Mouse (Mus musculus): ENCODE measurements at regions not wholly inside any gene's neighbourhood (a gene's known extent, or its start where the extent isn't known, plus 50 kb on each side); places are given as distances from the start of the nearest gene placed in this dataset.

DNA sequence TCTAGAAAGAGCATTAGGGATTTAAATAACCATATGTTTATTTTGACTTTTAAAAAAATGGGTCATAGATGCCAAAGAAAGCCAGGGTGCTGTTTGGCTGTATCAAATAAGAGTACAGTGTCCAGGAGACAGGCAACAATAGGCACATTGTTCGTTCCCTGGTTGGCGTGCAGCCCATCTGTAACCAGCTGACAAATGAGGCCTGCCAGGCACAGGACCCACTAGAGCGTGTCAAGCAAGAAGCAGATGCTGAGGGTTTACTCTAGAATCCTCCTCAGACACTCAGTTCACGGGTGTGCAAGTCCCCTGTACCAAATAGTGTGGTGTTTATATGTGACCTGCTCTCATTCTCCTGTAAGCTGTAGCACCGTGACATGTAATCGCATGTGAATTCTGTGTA is 86.2 kb upstream of the Nck2 start:
- no peaks in the 10 kb centered on the region for H3K36me3 ChIP-seq
- H3K9ac ChIP-seq, result no peak overlapping the region
- no peaks in the 10 kb centered on the region for H3K9me3 ChIP-seq
- H3K27ac ChIP-seq (replicated peaks), result peak overlapping the region; percentile 42; the same call in 1 of the 2 replicates
- H3K27me3 ChIP-seq, result no peaks in the 10 kb centered on the region
- 24% methylated on average over 6 of the region's 6 CpGs for WGBS
- ATAC-seq (ENCODE audit: low FRiP score, low read depth), result peak; percentile 89
- H3K4me1 ChIP-seq (replicated peaks), result peaks cover 19% of the 10 kb centered on the region
- H3K4me3 ChIP-seq, result no peak overlapping the region
- H3K4me2 ChIP-seq, result no peak overlapping the region

DNA sequence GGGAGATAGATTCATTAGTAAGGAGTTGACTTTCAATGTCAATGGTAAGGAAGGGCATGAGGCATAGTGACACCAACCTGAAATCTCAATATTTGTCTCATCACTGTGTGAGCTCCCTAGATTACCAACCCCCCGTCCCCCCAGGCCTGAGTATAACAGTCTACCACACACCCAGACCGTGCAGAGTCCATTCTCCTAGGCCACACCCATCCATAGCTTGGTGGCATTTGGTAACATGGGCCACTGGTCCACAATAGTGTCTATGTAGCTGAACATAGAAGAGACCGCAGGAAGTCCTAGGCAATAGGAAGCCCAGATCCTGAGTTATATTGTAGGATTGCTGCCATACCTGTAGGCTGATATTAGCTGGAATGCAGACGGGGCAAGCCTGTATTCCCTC is 84.7 kb upstream of the Nck2 start:
- Histone ChIP-seq H3K36me3 (no peaks in the 10 kb centered on the region), H3K9me3 (no peaks in the 10 kb centered on the region), H3K4me3 (no peak overlapping the region), H3K9ac (no peak overlapping the region), H3K4me2 (no peak overlapping the region), H3K4me1 (replicated peaks) (peaks cover 19% of the 10 kb centered on the region), H3K27me3 (no peaks in the 10 kb centered on the region), H3K27ac (replicated peaks) (no peak overlapping the region)
- 72% methylated on average over 4 of the region's 4 CpGs for WGBS
- ATAC-seq (ENCODE audit: low FRiP score, low read depth), result no peak

DNA sequence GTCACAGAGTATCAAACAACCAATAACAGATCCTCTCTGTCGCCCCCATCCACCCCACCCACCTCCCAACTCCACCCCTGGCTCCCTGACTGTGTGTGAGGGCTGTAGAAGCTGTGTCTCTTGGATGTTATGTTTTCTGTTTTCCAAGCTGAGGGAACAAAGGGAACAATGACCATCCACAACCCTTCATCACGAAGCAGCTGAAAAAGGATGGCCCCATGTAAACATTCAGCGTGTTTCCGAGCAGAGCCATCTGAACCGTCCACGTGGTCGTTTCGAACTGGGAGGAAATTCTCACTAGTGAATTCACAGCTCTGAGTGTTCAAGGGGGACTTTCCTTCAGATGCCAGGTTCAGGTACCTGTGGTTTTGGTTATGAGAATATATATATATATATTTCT is 84.1 kb upstream of the Nck2 start:
- Histone ChIP-seq H3K4me2 (0 out of 2 replicates have a peak overlapping the region, but pooled peaks have one; percentile 9), H3K4me3 (no peak overlapping the region), H3K9ac (no peak overlapping the region), H3K4me1 (replicated peaks) (peaks cover 19% of the 10 kb centered on the region), H3K36me3 (no peaks in the 10 kb centered on the region), H3K27ac (replicated peaks) (no peak overlapping the region), H3K9me3 (no peaks in the 10 kb centered on the region), H3K27me3 (no peaks in the 10 kb centered on the region)
- ATAC-seq (ENCODE audit: low FRiP score, low read depth), result no peak; the same call in 1 of the 2 replicates
- WGBS, result 24% methylated on average over 8 of the region's 8 CpGs

DNA sequence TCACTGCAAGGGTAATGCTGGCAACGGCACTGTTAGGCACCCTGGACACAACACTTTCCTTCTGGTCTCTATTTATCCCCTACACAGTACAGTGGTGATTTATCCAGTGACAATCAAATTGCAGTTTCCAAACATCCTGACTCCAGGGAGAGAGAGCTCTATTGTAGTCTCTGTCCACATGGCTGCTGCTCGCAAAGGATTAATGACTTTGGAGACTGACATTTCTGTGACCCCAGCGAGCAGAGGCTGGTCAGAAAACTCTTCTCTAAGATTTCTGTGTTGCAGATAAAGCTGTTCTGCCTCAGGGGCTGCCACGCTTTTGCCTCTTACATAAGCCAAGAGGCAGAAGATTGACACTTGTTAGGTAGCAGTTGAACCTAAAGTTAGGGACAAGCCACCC is 83.6 kb upstream of the Nck2 start:
- H3K9me3 ChIP-seq, result no peaks in the 10 kb centered on the region
- no peak overlapping the region for H3K9ac ChIP-seq
- H3K4me1 ChIP-seq (replicated peaks), result peaks cover 19% of the 10 kb centered on the region
- no peaks in the 10 kb centered on the region for H3K36me3 ChIP-seq
- H3K27ac ChIP-seq (replicated peaks), result no peak overlapping the region
- H3K27me3 ChIP-seq, result no peaks in the 10 kb centered on the region
- no peak; the same call in 1 of the 2 replicates for ATAC-seq (ENCODE audit: low FRiP score, low read depth)
- WGBS, result 7% methylated on average over 4 of the region's 4 CpGs
- H3K4me3 ChIP-seq, result no peak overlapping the region
- no peak overlapping the region for H3K4me2 ChIP-seq

DNA sequence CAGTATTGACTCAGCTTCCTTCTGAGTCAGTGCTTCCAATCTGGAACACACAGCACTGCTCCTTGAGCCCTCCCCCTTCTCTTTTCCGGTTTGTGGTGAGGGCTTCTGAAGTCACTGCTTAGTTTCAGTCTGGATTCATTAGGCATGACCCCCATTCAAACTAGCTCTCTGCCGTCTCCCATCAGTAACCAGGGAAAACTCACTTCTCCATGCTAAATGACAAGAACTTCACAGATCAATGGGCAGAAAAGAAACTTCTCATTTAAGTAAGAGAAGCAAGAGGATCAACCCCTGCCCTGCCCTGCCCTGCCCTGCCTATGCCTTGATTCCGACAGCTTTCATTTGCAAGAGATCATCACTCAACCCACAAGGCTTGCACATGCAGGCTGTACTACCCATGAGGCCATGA is 82.9 kb upstream of the Nck2 start:
- no peaks in the 10 kb centered on the region for H3K27me3 ChIP-seq
- H3K4me3 ChIP-seq, result no peak overlapping the region
- no peak overlapping the region for H3K9ac ChIP-seq
- peak; percentile 12; the same call in 1 of the 2 replicates for ATAC-seq (ENCODE audit: low FRiP score, low read depth)
- no peaks in the 10 kb centered on the region for H3K9me3 ChIP-seq
- no peaks in the 10 kb centered on the region for H3K36me3 ChIP-seq
- H3K4me1 ChIP-seq (replicated peaks), result peaks cover 19% of the 10 kb centered on the region
- no peak overlapping the region for H3K27ac ChIP-seq (replicated peaks)
- 15% methylated on average over 3 of the region's 3 CpGs for WGBS
- no peak overlapping the region for H3K4me2 ChIP-seq

DNA sequence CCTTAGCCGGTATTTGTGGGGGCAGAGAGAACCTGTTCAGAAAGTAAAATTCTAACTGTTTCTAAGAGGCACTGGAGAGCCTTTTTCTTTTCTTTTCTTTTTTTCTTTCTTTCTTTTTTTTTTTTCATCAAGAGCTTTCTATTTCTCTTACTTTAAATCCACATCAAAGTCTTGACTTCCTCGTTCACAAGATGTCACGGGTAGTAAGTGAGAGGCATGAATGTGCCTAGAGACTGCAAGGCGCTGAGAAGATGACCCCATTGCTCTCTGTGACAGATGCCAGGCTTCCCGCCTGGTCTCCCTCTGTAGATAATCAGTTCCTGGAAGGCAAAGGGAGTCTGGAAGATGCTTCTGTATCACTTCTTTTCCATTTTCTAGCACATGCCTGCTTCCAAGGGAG is 82.2 kb upstream of the Nck2 start:
- Histone ChIP-seq H3K27me3 (no peaks in the 10 kb centered on the region), H3K9ac (no peak overlapping the region), H3K4me2 (no peak overlapping the region), H3K4me3 (no peak overlapping the region), H3K36me3 (no peaks in the 10 kb centered on the region), H3K27ac (replicated peaks) (no peak overlapping the region), H3K4me1 (replicated peaks) (peaks cover 19% of the 10 kb centered on the region), H3K9me3 (no peaks in the 10 kb centered on the region)
- no peak for ATAC-seq (ENCODE audit: low FRiP score, low read depth)
- 30% methylated on average over 5 of the region's 5 CpGs for WGBS

DNA sequence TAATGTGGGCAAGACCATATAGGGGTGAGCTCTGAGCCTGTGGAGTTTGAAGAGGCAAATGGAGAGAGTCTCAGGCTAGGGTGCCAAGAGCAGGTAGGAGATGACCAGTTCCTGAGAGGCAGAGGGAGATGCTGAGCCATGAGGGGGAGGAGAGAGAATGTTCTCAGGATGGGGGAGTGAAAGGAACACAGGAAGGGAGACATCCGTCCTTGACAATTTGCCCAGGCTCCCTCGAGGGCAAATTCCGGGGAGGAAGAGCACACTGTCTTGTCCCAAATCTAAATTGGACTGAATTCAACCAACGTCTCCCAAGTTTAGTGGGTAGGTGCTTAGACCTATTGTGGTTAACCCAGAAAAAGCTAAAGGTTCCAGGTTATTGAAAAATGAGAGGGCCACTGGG is 81.2 kb upstream of the Nck2 start:
- ATAC-seq (ENCODE audit: low FRiP score, low read depth), result no peak
- WGBS, result 86% methylated on average over 4 of the region's 4 CpGs
- H3K36me3 ChIP-seq, result no peaks in the 10 kb centered on the region
- no peak overlapping the region for H3K4me2 ChIP-seq
- H3K27me3 ChIP-seq, result no peaks in the 10 kb centered on the region
- H3K27ac ChIP-seq (replicated peaks), result no peak overlapping the region
- no peaks in the 10 kb centered on the region for H3K9me3 ChIP-seq
- H3K9ac ChIP-seq, result no peak overlapping the region
- H3K4me1 ChIP-seq (replicated peaks), result peaks cover 18% of the 10 kb centered on the region
- no peak overlapping the region for H3K4me3 ChIP-seq

DNA sequence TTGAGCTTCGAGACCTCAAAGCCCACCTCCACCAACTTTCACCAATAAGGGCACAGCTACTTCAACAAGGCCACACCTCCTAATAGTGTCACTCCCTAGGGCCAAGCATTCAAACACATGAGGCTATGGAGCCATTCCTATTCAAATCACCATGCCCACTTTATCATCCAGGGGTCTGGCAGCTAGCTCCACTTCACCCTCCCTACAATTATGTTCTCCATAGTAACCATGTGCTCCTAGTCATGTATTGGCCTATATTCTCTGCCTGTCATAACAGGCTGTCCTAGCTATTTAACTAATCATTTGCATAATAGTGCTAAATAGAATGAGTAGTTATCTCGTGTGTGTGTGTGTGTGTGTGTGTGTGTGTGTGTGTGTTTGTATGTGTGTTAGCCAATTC is 77.9 kb upstream of the Nck2 start:
- Histone ChIP-seq H3K4me1 (replicated peaks) (no peaks in the 10 kb centered on the region), H3K27ac (replicated peaks) (no peak overlapping the region), H3K4me2 (no peak overlapping the region), H3K27me3 (no peaks in the 10 kb centered on the region), H3K9me3 (no peaks in the 10 kb centered on the region), H3K4me3 (no peak overlapping the region), H3K9ac (no peak overlapping the region), H3K36me3 (no peaks in the 10 kb centered on the region)
- ATAC-seq (ENCODE audit: low FRiP score, low read depth), result no peak
- WGBS, result 53% methylated on average over 2 of the region's 2 CpGs

DNA sequence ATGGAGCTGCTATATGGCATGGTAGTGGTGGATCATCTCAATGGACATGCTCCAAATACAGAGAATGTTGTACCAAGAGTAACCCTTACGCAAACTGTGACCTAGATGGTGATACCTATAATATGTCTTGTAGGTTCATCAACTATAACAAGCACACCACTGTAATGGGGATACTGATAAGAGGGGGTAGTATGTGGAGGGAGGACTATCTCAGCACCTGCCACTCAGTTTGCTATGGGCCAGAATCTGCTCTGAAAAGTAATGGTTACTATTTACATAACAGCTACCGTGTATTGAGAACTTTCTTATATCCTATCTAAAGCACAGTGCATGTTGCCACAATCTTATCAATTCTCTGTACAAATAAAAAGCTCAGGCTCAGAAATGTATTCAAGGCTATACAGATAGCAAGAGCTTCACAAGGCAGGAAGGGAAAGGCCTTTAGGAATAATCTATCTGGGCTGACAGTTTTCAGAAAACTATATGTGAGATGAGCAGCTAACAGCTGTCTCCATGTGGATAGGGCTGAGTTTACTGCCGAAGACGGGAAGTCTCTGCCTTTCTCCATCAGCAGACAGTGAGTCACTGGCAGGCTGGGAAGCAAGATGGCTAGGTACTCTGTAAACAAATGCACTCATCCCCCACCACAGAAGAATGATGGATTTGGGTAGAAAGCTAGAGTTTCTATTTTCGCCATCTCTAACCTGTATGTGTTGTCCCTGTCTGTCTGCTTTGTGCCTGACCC is 77.1 kb upstream of the Nck2 start:
- no peaks in the 10 kb centered on the region for H3K4me1 ChIP-seq (replicated peaks)
- whole genome bisulfite sequencing, result 88% methylated on average over 5 of the region's 5 CpGs
- H3K36me3 ChIP-seq, result no peaks in the 10 kb centered on the region
- no peaks in the 10 kb centered on the region for H3K9me3 ChIP-seq
- no peak for ATAC-seq (ENCODE audit: low FRiP score, low read depth)
- no peaks in the 10 kb centered on the region for H3K27me3 ChIP-seq
- no peak overlapping the region for H3K4me3 ChIP-seq
- H3K9ac ChIP-seq, result no peak overlapping the region
- H3K27ac ChIP-seq (replicated peaks), result no peak overlapping the region
- H3K4me2 ChIP-seq, result no peak overlapping the region

DNA sequence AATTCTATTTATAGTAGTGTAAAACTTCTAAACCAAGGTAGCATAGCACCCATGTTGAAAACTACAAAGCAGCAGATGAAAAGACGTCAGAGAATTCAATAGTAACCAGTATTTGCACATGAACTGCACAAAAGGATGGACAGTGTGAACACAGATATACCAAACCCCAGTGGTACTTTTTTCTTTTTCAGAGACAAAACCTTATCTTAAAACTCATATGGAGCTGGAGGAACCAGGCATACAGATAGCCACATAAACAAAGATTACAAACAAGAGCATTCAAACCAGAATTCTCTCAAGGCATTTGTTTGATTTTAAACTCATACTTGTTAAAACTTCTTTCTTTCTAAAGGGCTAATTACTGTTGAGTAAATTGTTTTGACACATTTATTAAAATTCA is 72.5 kb upstream of the Nck2 start:
- Histone ChIP-seq H3K9me3 (no peaks in the 10 kb centered on the region), H3K36me3 (no peaks in the 10 kb centered on the region), H3K4me3 (no peak overlapping the region), H3K4me1 (replicated peaks) (no peaks in the 10 kb centered on the region), H3K9ac (no peak overlapping the region), H3K27me3 (no peaks in the 10 kb centered on the region), H3K27ac (replicated peaks) (no peak overlapping the region), H3K4me2 (no peak overlapping the region)
- 77% methylated on average over 1 of the region's 1 CpGs for WGBS
- ATAC-seq (ENCODE audit: low FRiP score, low read depth), result no peak

DNA sequence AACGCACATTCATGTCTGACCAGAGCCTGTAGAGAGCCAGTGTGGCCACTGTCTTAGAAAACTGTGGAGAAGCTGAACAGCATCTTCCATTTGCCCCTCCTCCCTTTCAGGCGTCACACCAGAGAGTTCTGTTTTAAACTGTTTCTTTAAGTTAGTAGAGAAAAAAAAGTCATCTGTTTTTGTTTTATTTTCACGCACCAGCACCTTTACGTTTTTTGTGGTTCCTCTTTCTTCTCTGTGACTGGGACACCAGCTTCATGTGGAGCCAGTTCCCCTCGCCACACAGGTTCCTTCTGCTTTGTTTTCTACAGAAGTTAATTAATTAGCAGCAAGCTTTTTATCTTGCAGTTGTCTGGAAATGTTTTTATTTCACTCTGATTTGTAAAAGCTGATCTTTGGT is 69.4 kb upstream of the Nck2 start:
- Histone ChIP-seq H3K9me3 (no peaks in the 10 kb centered on the region), H3K4me3 (no peak overlapping the region), H3K36me3 (no peaks in the 10 kb centered on the region), H3K27me3 (no peaks in the 10 kb centered on the region), H3K9ac (no peak overlapping the region), H3K4me1 (replicated peaks) (no peaks in the 10 kb centered on the region), H3K27ac (replicated peaks) (no peak overlapping the region), H3K4me2 (no peak overlapping the region)
- WGBS, result 49% methylated on average over 5 of the region's 5 CpGs
- no peak for ATAC-seq (ENCODE audit: low FRiP score, low read depth)

DNA sequence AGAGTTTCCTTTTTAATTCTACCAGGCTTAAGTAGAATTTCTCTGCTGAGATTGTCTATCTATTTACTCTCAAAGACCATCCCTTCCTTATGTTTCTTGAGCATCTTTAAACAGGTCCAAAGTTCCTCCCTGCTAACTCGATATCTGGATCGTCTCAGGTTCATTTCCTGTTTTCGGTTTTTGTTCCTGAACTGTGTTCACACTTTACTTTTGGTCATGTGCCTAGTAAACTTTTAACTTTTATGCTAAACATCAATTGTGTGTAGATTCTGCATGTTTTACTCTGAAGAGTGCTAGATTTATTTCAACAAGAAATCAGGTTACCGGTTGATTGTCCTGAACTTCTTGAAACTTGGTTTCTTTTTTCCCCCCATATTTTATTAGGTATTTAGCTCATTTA is 68.5 kb upstream of the Nck2 start:
- 92% methylated on average over 4 of the region's 4 CpGs for WGBS
- no peak for ATAC-seq (ENCODE audit: low FRiP score, low read depth)
- no peak overlapping the region for H3K27ac ChIP-seq (replicated peaks)
- no peak overlapping the region for H3K4me3 ChIP-seq
- no peak overlapping the region for H3K4me2 ChIP-seq
- no peak overlapping the region for H3K9ac ChIP-seq
- H3K9me3 ChIP-seq, result no peaks in the 10 kb centered on the region
- H3K36me3 ChIP-seq, result no peaks in the 10 kb centered on the region
- no peaks in the 10 kb centered on the region for H3K27me3 ChIP-seq
- no peaks in the 10 kb centered on the region for H3K4me1 ChIP-seq (replicated peaks)

All from hindbrain, embryonic 15.5 days (tissue).